Mouse (Mus musculus): ENCODE results near the gene Nr6a1.

GRCm38 (mm10) chr2:38964198-38964597 is 36.7 kb upstream of the Nr6a1 start:
- TF ChIP-seq MAX (IDR thresholded peaks at IDR 0.05; ENCODE audit: low read depth) = no peak
- no peak for TF ChIP-seq MYOD1 (IDR thresholded peaks at IDR 0.05; ENCODE audit: control insufficient read depth in 1 of 3, insufficient read length in 2 of 3, low read depth in 2 of 3)
- no peak for TF ChIP-seq POLR2A (IDR thresholded peaks at IDR 0.05; ENCODE audit: insufficient read length, low read depth)
- no peak for TF ChIP-seq TCF12 (IDR thresholded peaks at IDR 0.05; ENCODE audit: insufficient read depth, poor library complexity, severe bottlenecking)

Measured in myocyte (in vitro differentiated cells).